Mouse (Mus musculus): ENCODE data around the gene Cylc2.

Gene Cylc2

GRCm38 (mm10) chr4:51216378-51216777 is at the start of gene Cylc2:
TSS of gene Cylc2 (plus strand) at chr4:51216678.
- DNase-seq = no peak

Data from kidney, postnatal 4 days (tissue).